Mouse (Mus musculus): ENCODE results near the gene Homer2. TPM values are rescaled to one million over a fixed set of nuclear protein-coding genes. Genes with fewer than 3 reads are reported as not detected.

Homer2 gene
- polyA plus RNA-seq, 1 experiment from 2014 or later, result 29.3 TPM

DNA sequence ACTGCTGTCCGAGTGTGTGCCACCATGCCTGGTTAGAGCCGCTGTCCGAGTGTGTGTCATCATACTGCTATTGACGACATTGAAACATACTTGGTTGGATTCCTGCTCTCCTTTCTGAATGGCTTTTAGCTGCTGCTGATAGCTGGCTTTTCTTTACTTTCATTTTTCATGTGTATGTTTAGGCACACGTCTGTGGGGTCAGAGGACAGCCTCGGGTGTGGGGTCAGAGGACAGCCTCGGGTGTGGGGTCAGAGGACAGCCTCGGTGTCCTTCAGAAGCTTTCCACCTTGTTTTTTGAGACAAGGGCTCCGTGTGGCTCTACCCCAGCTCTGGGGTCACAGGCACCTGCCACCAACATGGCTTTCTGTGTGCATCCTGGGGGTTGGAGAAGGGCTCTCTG is 114.6 kb downstream of the Homer2 start:
- WGBS, result 71% methylated on average over 9 of the region's 9 CpGs

DNA sequence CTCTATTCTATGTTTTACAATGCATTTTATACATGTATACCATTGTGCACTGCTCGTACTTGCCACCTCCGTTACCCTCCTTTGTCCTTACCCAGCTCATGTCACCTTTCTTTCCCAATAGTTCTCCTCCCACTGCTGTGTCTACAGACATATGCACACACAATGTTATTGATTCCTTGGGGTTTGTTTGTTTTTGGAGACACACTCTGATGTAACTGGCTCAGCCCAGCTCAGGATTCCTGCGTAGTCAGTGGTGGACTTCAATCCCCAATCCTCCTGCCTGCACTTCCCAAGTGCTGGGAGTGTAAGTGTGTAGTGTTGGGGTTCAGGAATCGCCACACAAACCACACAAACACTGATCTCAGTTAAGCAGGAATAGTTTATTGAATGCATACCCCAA is 120.1 kb downstream of the Homer2 start:
- Histone ChIP-seq H3K27ac (ENCODE audit: low read length) (no peak overlapping the region), H3K4me1 (replicated peaks; ENCODE audit: control insufficient read depth, insufficient read depth, low read length) (no peaks in the 10 kb centered on the region), H3K27me3 (ENCODE audit: control insufficient read depth, insufficient read depth, low read depth, low read length) (no peaks in the 10 kb centered on the region), H3K4me2 (ENCODE audit: low read depth, low read length) (no peak overlapping the region), H3K36me3 (ENCODE audit: control insufficient read depth, insufficient read depth, low read length) (peaks cover 17% of the 10 kb centered on the region), H3K9me3 (ENCODE audit: control insufficient read depth, low read length) (no peaks in the 10 kb centered on the region), H3K4me3 (ENCODE audit: low read length) (no peak overlapping the region), H3K9ac (ENCODE audit: low read length) (no peak overlapping the region)
- 84% methylated on average over 4 of the region's 4 CpGs for WGBS
- no peak for ATAC-seq (ENCODE audit: low read depth)

More for the DNA sequence above, 114.6 kb downstream of the Homer2 start:
- ATAC-seq (ENCODE audit: low read depth), result no peak
- Histone ChIP-seq H3K36me3 (ENCODE audit: control insufficient read depth, insufficient read depth, low read length) (peaks cover 16% of the 10 kb centered on the region), H3K4me2 (ENCODE audit: low read depth, low read length) (no peak overlapping the region), H3K9me3 (ENCODE audit: control insufficient read depth, low read length) (no peaks in the 10 kb centered on the region), H3K27me3 (ENCODE audit: control insufficient read depth, insufficient read depth, low read depth, low read length) (no peaks in the 10 kb centered on the region), H3K27ac (ENCODE audit: low read length) (no peak overlapping the region), H3K4me3 (ENCODE audit: low read length) (no peak overlapping the region), H3K4me1 (replicated peaks; ENCODE audit: control insufficient read depth, insufficient read depth, low read length) (no peaks in the 10 kb centered on the region), H3K9ac (ENCODE audit: low read length) (no peak overlapping the region)

DNA sequence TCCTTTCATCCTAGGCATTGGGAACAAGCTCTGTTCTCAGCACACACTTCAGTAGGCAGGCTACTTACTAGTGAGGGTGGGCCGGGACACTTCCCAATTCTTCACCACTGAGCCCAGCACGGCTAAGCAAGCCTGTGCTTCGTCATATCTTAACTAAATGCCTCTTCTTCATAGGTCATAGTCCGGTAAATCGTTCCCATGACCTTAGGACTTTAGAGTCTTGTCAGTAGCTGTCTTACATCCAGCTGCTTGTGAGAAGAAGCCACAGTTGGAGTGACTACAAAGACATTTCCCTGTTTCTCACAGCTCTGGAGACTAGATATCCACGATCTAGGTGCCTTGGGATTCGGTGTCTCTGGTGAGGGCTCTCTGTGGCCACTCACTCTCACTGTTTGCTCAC is 122.0 kb downstream of the Homer2 start:
- no peak overlapping the region for H3K4me3 ChIP-seq (ENCODE audit: low read length)
- no peaks in the 10 kb centered on the region for H3K27me3 ChIP-seq (ENCODE audit: control insufficient read depth, insufficient read depth, low read depth, low read length)
- no peak overlapping the region for H3K9ac ChIP-seq (ENCODE audit: low read length)
- WGBS, result 72% methylated on average over 7 of the region's 7 CpGs
- H3K4me2 ChIP-seq (ENCODE audit: low read depth, low read length), result no peak overlapping the region
- no peak for ATAC-seq (ENCODE audit: low read depth)
- peaks cover 16% of the 10 kb centered on the region for H3K36me3 ChIP-seq (ENCODE audit: control insufficient read depth, insufficient read depth, low read length)
- no peaks in the 10 kb centered on the region for H3K9me3 ChIP-seq (ENCODE audit: control insufficient read depth, low read length)
- no peaks in the 10 kb centered on the region for H3K4me1 ChIP-seq (replicated peaks; ENCODE audit: control insufficient read depth, insufficient read depth, low read length)
- H3K27ac ChIP-seq (ENCODE audit: low read length), result no peak overlapping the region

DNA sequence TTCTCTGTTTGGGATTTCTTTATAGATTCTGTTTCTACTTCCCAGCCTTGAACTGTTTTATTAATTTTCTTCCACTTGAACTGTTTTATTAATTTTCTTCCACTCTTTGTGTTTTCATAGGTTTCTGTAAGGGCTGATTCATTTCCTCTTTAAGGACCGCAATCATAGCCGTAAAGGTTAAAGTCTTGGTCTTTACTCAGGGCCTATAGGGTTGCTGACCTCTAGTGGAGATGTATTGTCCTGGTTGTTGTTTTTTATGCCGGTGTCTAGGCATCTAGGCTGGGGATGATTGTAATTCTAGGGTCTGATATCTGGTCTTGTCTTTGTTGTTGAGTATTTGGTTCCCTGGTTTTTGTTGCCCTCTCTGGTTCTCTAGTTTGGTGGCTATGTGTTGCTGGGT is 123.8 kb downstream of the Homer2 start:
- peaks cover 19% of the 10 kb centered on the region for H3K36me3 ChIP-seq (ENCODE audit: control insufficient read depth, insufficient read depth, low read length)
- no peak overlapping the region for H3K9ac ChIP-seq (ENCODE audit: low read length)
- no peak overlapping the region for H3K4me2 ChIP-seq (ENCODE audit: low read depth, low read length)
- H3K4me3 ChIP-seq (ENCODE audit: low read length), result no peak overlapping the region
- H3K4me1 ChIP-seq (replicated peaks; ENCODE audit: control insufficient read depth, insufficient read depth, low read length), result no peaks in the 10 kb centered on the region
- WGBS, result 70% methylated on average over 3 of the region's 3 CpGs
- no peaks in the 10 kb centered on the region for H3K27me3 ChIP-seq (ENCODE audit: control insufficient read depth, insufficient read depth, low read depth, low read length)
- H3K9me3 ChIP-seq (ENCODE audit: control insufficient read depth, low read length), result no peaks in the 10 kb centered on the region
- no peak for ATAC-seq (ENCODE audit: low read depth)
- no peak overlapping the region for H3K27ac ChIP-seq (ENCODE audit: low read length)

DNA sequence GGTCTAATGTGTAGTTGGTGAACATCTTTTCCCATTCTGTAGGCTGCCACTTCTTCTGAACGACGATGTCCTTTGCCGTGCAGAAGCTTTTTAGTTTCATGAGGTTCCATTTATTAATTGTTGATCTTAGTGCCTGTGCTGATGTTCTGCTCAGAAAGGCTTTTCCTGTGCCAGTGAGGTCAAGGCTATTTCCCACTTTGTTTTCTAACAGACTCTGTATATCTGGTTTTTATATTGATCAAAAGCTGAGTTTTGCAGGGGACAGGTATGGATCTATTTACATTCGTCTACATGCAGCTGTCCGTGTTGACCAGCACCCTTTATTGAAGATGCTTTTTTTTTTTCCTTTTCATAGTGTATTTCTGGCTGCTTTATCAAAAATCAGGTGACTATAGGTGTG is 128.0 kb downstream of the Homer2 start:
- Histone ChIP-seq H3K4me3 (ENCODE audit: low read length) (no peak overlapping the region), H3K9me3 (ENCODE audit: control insufficient read depth, low read length) (no peaks in the 10 kb centered on the region), H3K27me3 (ENCODE audit: control insufficient read depth, insufficient read depth, low read depth, low read length) (no peaks in the 10 kb centered on the region), H3K4me1 (replicated peaks; ENCODE audit: control insufficient read depth, insufficient read depth, low read length) (no peaks in the 10 kb centered on the region), H3K9ac (ENCODE audit: low read length) (no peak overlapping the region), H3K4me2 (ENCODE audit: low read depth, low read length) (no peak overlapping the region), H3K27ac (ENCODE audit: low read length) (no peak overlapping the region), H3K36me3 (ENCODE audit: control insufficient read depth, insufficient read depth, low read length) (peaks cover 18% of the 10 kb centered on the region)
- 94% methylated on average over 5 of the region's 5 CpGs for WGBS
- no peak for ATAC-seq (ENCODE audit: low read depth)

DNA sequence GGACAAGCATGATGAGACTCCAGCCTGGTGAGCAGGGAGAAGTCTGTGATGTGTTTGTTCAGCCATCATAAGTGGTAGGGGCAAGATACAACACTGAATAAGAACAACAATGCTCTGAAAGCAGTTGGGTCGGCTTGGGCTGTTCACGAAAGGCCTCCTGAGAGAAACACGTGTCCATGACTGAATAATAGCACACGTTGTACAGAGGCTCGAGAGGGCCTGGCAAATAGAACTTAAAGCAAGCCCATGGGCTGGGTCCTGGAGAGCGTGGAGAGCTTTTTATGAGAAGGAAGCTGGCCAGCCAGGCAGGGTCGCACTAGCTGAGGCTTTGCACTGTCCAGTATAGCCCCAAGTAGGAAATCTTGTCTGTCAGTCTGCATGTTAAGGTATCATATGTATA is 128.9 kb downstream of the Homer2 start:
- 85% methylated on average over 7 of the region's 7 CpGs for WGBS

DNA sequence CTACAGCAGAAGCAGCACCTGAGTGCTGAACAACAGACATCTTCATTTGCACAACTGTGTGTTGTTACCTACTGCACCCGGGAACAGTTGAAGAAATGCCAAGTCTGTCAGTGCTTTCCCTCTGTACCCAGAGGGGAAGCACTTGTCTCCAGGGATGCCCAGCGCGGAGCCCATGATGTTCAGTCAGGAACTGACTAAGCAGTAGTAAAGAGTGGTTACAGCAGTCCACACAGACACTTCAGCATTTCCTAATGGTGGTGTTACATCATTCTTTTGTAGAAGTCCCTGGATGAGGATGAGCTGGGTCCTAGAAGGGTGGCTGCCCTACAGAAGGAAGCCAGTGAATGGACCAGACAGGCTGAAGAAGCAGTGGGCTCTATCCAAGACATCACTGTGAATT is 129.5 kb downstream of the Homer2 start:
- H3K27me3 ChIP-seq (ENCODE audit: control insufficient read depth, insufficient read depth, low read depth, low read length), result no peaks in the 10 kb centered on the region
- H3K4me2 ChIP-seq (ENCODE audit: low read depth, low read length), result no peak overlapping the region
- 95% methylated on average over 3 of the region's 3 CpGs for WGBS
- H3K9me3 ChIP-seq (ENCODE audit: control insufficient read depth, low read length), result no peaks in the 10 kb centered on the region
- H3K36me3 ChIP-seq (ENCODE audit: control insufficient read depth, insufficient read depth, low read length), result peaks cover 18% of the 10 kb centered on the region
- H3K9ac ChIP-seq (ENCODE audit: low read length), result no peak overlapping the region
- no peak overlapping the region for H3K27ac ChIP-seq (ENCODE audit: low read length)
- ATAC-seq (ENCODE audit: low read depth), result no peak
- no peak overlapping the region for H3K4me3 ChIP-seq (ENCODE audit: low read length)
- H3K4me1 ChIP-seq (replicated peaks; ENCODE audit: control insufficient read depth, insufficient read depth, low read length), result peaks cover 2% of the 10 kb centered on the region

More for the DNA sequence above, 128.9 kb downstream of the Homer2 start:
- Histone ChIP-seq H3K9ac (ENCODE audit: low read length) (no peak overlapping the region), H3K4me1 (replicated peaks; ENCODE audit: control insufficient read depth, insufficient read depth, low read length) (no peaks in the 10 kb centered on the region), H3K4me3 (ENCODE audit: low read length) (no peak overlapping the region), H3K27ac (ENCODE audit: low read length) (no peak overlapping the region), H3K4me2 (ENCODE audit: low read depth, low read length) (no peak overlapping the region), H3K9me3 (ENCODE audit: control insufficient read depth, low read length) (no peaks in the 10 kb centered on the region), H3K36me3 (ENCODE audit: control insufficient read depth, insufficient read depth, low read length) (peaks cover 18% of the 10 kb centered on the region), H3K27me3 (ENCODE audit: control insufficient read depth, insufficient read depth, low read depth, low read length) (no peaks in the 10 kb centered on the region)
- ATAC-seq (ENCODE audit: low read depth), result peak; percentile 28

DNA sequence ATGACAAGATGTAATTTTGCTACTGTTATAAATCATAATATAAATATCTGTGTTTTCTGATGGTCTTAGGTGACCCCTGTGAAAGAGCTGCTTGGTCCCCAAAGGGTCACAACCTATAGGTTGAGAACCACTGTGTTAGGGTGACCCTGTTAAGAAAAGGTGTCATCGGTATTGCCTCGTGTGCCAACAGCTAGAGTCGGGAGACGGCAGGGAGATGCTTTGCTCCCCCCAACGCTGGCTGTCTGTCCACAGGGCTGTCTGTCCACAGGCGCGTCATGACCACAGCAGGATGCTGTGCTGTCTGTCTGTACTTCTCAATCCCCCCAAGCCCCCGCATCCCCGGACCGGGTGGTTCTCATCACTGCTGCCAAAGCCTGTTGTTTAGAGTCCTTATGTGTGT is 131.7 kb downstream of the Homer2 start:
- H3K4me2 ChIP-seq (ENCODE audit: low read depth, low read length), result no peak overlapping the region
- H3K36me3 ChIP-seq (ENCODE audit: control insufficient read depth, insufficient read depth, low read length), result peaks cover 18% of the 10 kb centered on the region
- H3K4me1 ChIP-seq (replicated peaks; ENCODE audit: control insufficient read depth, insufficient read depth, low read length), result peaks cover 8% of the 10 kb centered on the region
- no peak for ATAC-seq (ENCODE audit: low read depth)
- H3K9me3 ChIP-seq (ENCODE audit: control insufficient read depth, low read length), result no peaks in the 10 kb centered on the region
- no peak overlapping the region for H3K4me3 ChIP-seq (ENCODE audit: low read length)
- no peaks in the 10 kb centered on the region for H3K27me3 ChIP-seq (ENCODE audit: control insufficient read depth, insufficient read depth, low read depth, low read length)
- WGBS, result 84% methylated on average over 10 of the region's 10 CpGs
- no peak overlapping the region for H3K9ac ChIP-seq (ENCODE audit: low read length)
- no peak overlapping the region for H3K27ac ChIP-seq (ENCODE audit: low read length)

DNA sequence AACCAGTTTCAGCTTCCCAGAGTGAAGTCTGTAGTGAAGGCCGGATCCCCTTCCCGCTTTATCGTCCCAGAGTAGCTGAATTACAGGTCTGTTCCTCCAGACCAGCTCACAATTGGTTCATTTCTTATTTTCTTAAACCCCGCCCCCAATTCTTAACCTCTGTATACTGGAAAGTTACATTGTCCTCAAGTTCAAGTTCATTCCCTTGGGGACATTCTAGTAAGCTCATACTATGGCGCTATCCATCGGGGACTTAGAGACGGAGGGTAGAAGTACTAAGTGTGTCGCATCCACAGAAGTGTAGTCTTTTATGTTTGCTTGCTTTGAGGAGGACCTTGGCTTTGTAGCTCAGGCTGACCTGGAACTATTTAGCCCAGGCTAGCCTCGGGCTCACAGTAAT is 133.5 kb downstream of the Homer2 start:
- Histone ChIP-seq H3K4me3 (ENCODE audit: low read length) (no peak overlapping the region), H3K27me3 (ENCODE audit: control insufficient read depth, insufficient read depth, low read depth, low read length) (no peaks in the 10 kb centered on the region), H3K9ac (ENCODE audit: low read length) (no peak overlapping the region), H3K9me3 (ENCODE audit: control insufficient read depth, low read length) (no peaks in the 10 kb centered on the region), H3K27ac (ENCODE audit: low read length) (no peak overlapping the region), H3K4me1 (replicated peaks; ENCODE audit: control insufficient read depth, insufficient read depth, low read length) (peaks cover 8% of the 10 kb centered on the region), H3K36me3 (ENCODE audit: control insufficient read depth, insufficient read depth, low read length) (peaks cover 18% of the 10 kb centered on the region), H3K4me2 (ENCODE audit: low read depth, low read length) (no peak overlapping the region)
- no peak for ATAC-seq (ENCODE audit: low read depth)
- 93% methylated on average over 9 of the region's 9 CpGs for WGBS

DNA sequence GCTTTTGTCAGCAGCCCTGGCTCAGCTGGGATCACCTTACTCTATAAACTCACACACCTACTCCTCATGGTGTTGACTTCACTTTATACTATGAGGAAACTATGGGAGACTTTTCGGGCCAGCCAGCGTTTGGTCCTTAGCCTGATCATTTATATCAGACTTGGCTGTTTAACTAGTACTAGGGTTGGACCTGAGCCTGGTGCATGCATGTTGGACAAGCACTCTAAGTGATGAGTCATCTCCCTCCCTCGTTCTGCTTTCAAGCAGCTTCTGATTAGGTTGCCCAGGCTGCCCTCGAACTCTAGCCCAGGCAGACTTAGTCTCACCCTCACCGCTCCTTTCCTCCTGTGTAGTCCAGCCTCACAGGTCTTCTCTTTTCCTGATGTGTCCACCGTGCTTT is 133.9 kb downstream of the Homer2 start:
- no peaks in the 10 kb centered on the region for H3K27me3 ChIP-seq (ENCODE audit: control insufficient read depth, insufficient read depth, low read depth, low read length)
- peaks cover 14% of the 10 kb centered on the region for H3K36me3 ChIP-seq (ENCODE audit: control insufficient read depth, insufficient read depth, low read length)
- H3K4me3 ChIP-seq (ENCODE audit: low read length), result no peak overlapping the region
- no peak overlapping the region for H3K4me2 ChIP-seq (ENCODE audit: low read depth, low read length)
- WGBS, result 67% methylated on average over 6 of the region's 6 CpGs
- peaks cover 8% of the 10 kb centered on the region for H3K4me1 ChIP-seq (replicated peaks; ENCODE audit: control insufficient read depth, insufficient read depth, low read length)
- H3K27ac ChIP-seq (ENCODE audit: low read length), result no peak overlapping the region
- no peaks in the 10 kb centered on the region for H3K9me3 ChIP-seq (ENCODE audit: control insufficient read depth, low read length)
- ATAC-seq (ENCODE audit: low read depth), result no peak
- no peak overlapping the region for H3K9ac ChIP-seq (ENCODE audit: low read length)

Measured in lung, embryonic 16.5 days (tissue).